Mouse (Mus musculus) yolk sac, embryonic 10.5 days (tissue): ENCODE results near the gene Chd8.
"Not testable (repeated sequence)": the region's sequence is repeated elsewhere in the genome, so short reads cannot be mapped to it uniquely, and the experiment has no call there.

Source experiments
- DNase-seq: peaks from one replicate; pipeline ENCODE4 v3.0.0-alpha.2; 2017; ENCODE audit warnings: low spot score

Gene Chd8

GRCm38 (mm10) chr14:52257484-52258213 lies at the start of gene Chd8:
Chd8 (minus strand) TSS chr14:52257780.
- peak; percentile 98 for DNase-seq

GRCm38 (mm10) chr14:52306100-52306499 lies 48.5 kb upstream of the Chd8 start:
- no peak for DNase-seq

- DNase-seq, result peak; percentile 94
Observed at GRCm38 (mm10) chr14:52304644-52305271, 47.2 kb upstream of the Chd8 start, which contains the start of gene Mettl3. Mettl3 (minus strand) TSS chr14:52305128.

GRCm38 (mm10) chr14:52303517-52303916 lies 45.9 kb upstream of the Chd8 start:
- not testable (repeated sequence) for DNase-seq

- no peak for DNase-seq
Observed at GRCm38 (mm10) chr14:52295558-52296264, 38.1 kb upstream of the Chd8 start.

GRCm38 (mm10) chr14:52284191-52284590 lies 26.6 kb upstream of the Chd8 start:
- DNase-seq, result no peak

GRCm38 (mm10) chr14:52283629-52284028 lies 26.0 kb upstream of the Chd8 start:
- DNase-seq, result no peak

- DNase-seq, result no peak
Observed at GRCm38 (mm10) chr14:52279747-52280120, 22.2 kb upstream of the Chd8 start.

GRCm38 (mm10) chr14:52278932-52279746 lies 21.6 kb upstream of the Chd8 start, which contains the start of the genes Tox4 and Rab2b:
Tox4 (plus strand) TSS chr14:52279146.
Rab2b (minus strand) TSS chr14:52279545.
- DNase-seq, result peak; percentile 99

GRCm38 (mm10) chr14:52277210-52277609 lies 19.6 kb upstream of the Chd8 start:
- DNase-seq, result no peak

- DNase-seq, result no peak
Observed at GRCm38 (mm10) chr14:52272781-52273180, 15.2 kb upstream of the Chd8 start.

GRCm38 (mm10) chr14:52256311-52257175 lies 1.0 kb downstream of the Chd8 start:
- peak; percentile 32 for DNase-seq

- no peak for DNase-seq
Observed at GRCm38 (mm10) chr14:52246129-52246528, 11.5 kb downstream of the Chd8 start.

GRCm38 (mm10) chr14:52244690-52245042 lies 12.9 kb downstream of the Chd8 start:
- no peak for DNase-seq

GRCm38 (mm10) chr14:52244041-52244689 lies 13.4 kb downstream of the Chd8 start:
- DNase-seq, result peak; percentile 99

GRCm38 (mm10) chr14:52236216-52236615 lies 21.4 kb downstream of the Chd8 start:
- no peak for DNase-seq

GRCm38 (mm10) chr14:52235165-52235564 lies 22.4 kb downstream of the Chd8 start:
- DNase-seq, result no peak

GRCm38 (mm10) chr14:52232249-52232648 lies 25.3 kb downstream of the Chd8 start:
- no peak for DNase-seq

GRCm38 (mm10) chr14:52225972-52226371 lies 31.6 kb downstream of the Chd8 start:
- no peak for DNase-seq

GRCm38 (mm10) chr14:52217261-52217660 lies 40.3 kb downstream of the Chd8 start:
- DNase-seq, result no peak
